Mouse (Mus musculus) embryonic facial prominence, embryonic 10.5 days (tissue): ENCODE data around the gene Olfr824. TPM values are rescaled to one million over a fixed set of nuclear protein-coding genes. Genes with fewer than 3 reads are reported as not detected.
A peak's percentile ranks its signal among the peaks of the same experiment; 100 is the strongest.
"Not testable (repeated sequence)": the region's sequence is repeated elsewhere in the genome, so short reads cannot be mapped to it uniquely, and the experiment has no call there.

Experiments
- DNase-seq: peaks from one replicate; pipeline ENCODE4 v3.0.0-alpha.2; 2017; ENCODE audit warnings: low spot score
- H3K27ac ChIP-seq: fragments of 300-500 bp; sonication (generic); replicated peaks from 2 replicates; pipeline ENCODE4 v1.5.1; 2016; ENCODE audit warnings: mild to moderate bottlenecking
- H3K27me3 ChIP-seq: fragments of 300-500 bp; sonication (generic); replicated peaks from 2 replicates; pipeline ENCODE4 v1.6.1; 2016; ENCODE audit warnings: low read depth, mild to moderate bottlenecking; ENCODE audit not compliant: poor library complexity, severe bottlenecking
- H3K36me3 ChIP-seq: fragments of 300-500 bp; sonication (generic); replicated peaks from 2 replicates; pipeline ENCODE4 v1.6.1; 2016; ENCODE audit warnings: mild to moderate bottlenecking, moderate library complexity
- H3K4me1 ChIP-seq: fragments of 300-500 bp; sonication (generic); 2 replicates; pipeline ENCODE4 v1.6.1; 2016
- H3K4me3 ChIP-seq: fragments of 300-500 bp; sonication (generic); 2 replicates; pipeline ENCODE4 v1.5.1; 2016; ENCODE audit warnings: mild to moderate bottlenecking, moderate library complexity
- H3K9me3 ChIP-seq: fragments of 300-500 bp; sonication (generic); 2 replicates; pipeline ENCODE4 v1.6.1; 2016; ENCODE audit warnings: mild to moderate bottlenecking
- WGBS: fragments of 180-500 bp; shearing (Covaris S2); methylation state at CpG from one replicate; pipeline ENCODE4 v1.1.7; 2016; 5-methylcytosine and 5-hydroxymethylcytosine counted together
- polyA plus RNA-seq: library from polyadenylated mRNA; unstranded; fragments of >200 nt; fragmentation: Nextera tagmentation; extraction: Ambion mirVana; gene quantifications from 2 replicates; pipeline ENCODE4 v1.2.1, GENCODE M21; 2016

Gene Olfr824
- not detected in 2 replicates for polyA plus RNA-seq

DNA sequence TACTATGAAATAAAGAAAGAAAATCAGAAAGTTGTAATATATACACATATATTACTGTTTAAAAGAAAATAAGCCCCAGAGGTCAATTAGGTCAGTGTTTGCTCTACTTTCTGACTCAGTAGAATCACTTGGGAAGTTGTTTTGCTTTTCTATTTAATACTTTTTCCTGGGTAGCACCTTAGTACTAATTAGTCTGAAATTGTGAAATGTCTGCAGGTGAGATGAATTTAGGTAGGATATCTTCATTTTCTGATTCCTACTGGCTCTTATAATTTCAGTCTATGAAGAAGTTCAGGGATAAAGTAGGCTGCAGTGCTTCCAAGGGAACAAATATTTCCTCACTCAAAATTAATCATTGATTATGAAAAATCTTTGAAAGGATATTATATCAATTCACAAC, at the start of gene Olfr824:
Olfr824 (minus strand) TSS at position 101 of the 400 bp plus-strand sequence.
- not testable (repeated sequence) for H3K27ac ChIP-seq, H3K36me3 ChIP-seq, H3K9me3 ChIP-seq, DNase-seq, H3K4me1 ChIP-seq, H3K27me3 ChIP-seq, H3K4me3 ChIP-seq

- no peak within 1 kb of the TSS for H3K4me3 ChIP-seq
- H3K27ac ChIP-seq, result no peak within 1 kb of the TSS
- H3K36me3 ChIP-seq, result no peaks in the 10 kb centered on the region
- no peaks in the 10 kb centered on the region for H3K9me3 ChIP-seq
- H3K27me3 ChIP-seq, result no peaks in the 10 kb centered on the region
- DNase-seq, result no peak
- no peaks in the 10 kb centered on the region for H3K4me1 ChIP-seq
Observed at GRCm38 (mm10) chr10:130166666-130167065, 36.9 kb upstream of the Olfr824 start, which contains the start of gene Olfr825. Gene Olfr825 (minus strand): TSS chr10:130166766.

DNA sequence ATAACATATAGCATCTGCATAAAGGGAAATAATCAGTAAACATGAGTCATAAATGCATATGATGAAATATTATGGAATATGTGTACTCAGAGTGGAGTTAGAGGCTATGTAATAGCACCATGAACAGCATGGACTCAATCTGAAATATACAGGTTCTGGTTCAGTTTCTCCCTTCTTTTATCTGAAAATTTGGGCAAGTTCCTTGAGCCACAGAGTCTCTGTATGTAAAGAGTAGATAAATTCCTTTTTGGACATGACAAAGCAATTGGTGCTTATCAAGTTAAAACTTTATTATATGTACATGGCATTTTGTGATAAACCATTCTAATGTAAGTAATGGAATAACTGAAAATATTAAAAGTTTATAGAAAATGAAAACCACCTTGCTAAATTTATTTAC, 35.4 kb upstream of the Olfr824 start:
- H3K27ac ChIP-seq, result no peak overlapping the region
- DNase-seq, result no peak
- no peaks in the 10 kb centered on the region for H3K27me3 ChIP-seq
- H3K9me3 ChIP-seq, result no peaks in the 10 kb centered on the region
- no peaks in the 10 kb centered on the region for H3K36me3 ChIP-seq
- no peaks in the 10 kb centered on the region for H3K4me1 ChIP-seq
- no peak overlapping the region for H3K4me3 ChIP-seq

- no peak for DNase-seq
- no peak overlapping the region for H3K27ac ChIP-seq
- H3K27me3 ChIP-seq, result no peaks in the 10 kb centered on the region
- no peaks in the 10 kb centered on the region for H3K36me3 ChIP-seq
- H3K4me3 ChIP-seq, result no peak overlapping the region
- H3K9me3 ChIP-seq, result no peaks in the 10 kb centered on the region
- no peaks in the 10 kb centered on the region for H3K4me1 ChIP-seq
- 80% methylated on average over 5 of the region's 5 CpGs for WGBS
Observed at GRCm38 (mm10) chr10:130144121-130144520, 14.3 kb upstream of the Olfr824 start.

DNA sequence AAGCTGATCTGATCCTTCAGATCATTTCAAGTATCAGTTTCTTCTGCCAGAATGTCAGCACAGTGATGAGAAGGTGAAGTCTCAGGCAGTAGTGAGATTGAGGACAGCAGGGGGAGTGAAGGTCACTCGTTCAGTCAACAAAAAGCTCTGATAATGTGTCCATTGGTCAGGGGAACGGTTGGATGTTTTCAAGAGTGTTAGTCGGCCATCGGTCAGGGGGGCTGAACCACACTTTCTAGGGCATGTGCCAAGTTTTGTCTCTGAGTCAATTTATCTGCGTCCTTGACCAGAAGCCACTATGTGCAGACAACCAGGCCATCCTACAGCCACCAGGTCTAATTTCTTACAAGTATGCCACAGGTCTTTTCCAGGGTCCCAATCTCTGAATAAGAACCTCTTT, 12.7 kb upstream of the Olfr824 start:
- H3K4me1 ChIP-seq, H3K9me3 ChIP-seq, H3K27ac ChIP-seq, H3K4me3 ChIP-seq, H3K36me3 ChIP-seq, H3K27me3 ChIP-seq, DNase-seq: not testable (repeated sequence)
- WGBS, result 89% methylated on average over 5 of the region's 5 CpGs

DNA sequence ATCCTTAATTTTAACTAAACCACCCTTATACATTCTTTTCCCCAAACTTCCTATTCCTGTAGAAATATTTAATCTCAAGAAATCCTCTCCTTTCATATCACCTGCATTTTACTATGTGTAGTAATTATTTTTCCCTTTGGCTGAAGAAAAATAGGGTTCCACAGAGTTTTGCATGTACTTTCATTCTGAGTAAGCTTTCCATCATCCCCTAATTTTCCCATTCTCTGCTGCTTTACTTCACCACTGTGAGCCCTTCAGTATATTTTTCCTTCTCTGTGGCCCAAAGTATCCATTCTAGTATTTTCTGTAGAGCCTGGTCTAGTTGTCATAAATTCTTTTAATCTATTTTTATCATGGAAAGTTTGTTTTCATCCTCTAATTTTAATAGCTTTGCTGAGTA, 5.0 kb upstream of the Olfr824 start:
- H3K9me3 ChIP-seq, result no peaks in the 10 kb centered on the region
- no peaks in the 10 kb centered on the region for H3K27me3 ChIP-seq
- no peak overlapping the region for H3K4me3 ChIP-seq
- DNase-seq, result no peak
- no peak overlapping the region for H3K27ac ChIP-seq
- H3K4me1 ChIP-seq, result no peaks in the 10 kb centered on the region
- H3K36me3 ChIP-seq, result no peaks in the 10 kb centered on the region

DNA sequence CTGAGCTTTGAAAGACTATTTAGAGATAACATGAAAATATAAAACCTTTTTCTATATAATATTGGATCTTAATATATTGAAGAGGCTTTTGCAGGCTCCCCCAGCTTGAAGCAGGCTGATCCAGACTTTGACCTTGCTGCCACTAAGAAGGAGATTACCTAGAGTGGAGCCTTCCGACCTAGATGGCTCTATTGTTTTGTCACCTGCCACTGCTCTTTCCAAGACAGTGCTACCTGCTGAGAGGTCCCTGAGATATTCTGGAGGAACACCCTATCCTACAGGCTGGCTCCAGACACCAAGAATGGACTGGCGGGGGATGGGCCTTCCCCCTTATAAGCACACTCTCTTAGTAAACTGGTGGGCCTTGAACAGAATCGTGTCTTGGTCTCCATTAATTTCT, 13.8 kb downstream of the Olfr824 start:
- 65% methylated on average over 3 of the region's 3 CpGs for WGBS
- not testable (repeated sequence) for DNase-seq, H3K27ac ChIP-seq, H3K9me3 ChIP-seq, H3K36me3 ChIP-seq, H3K4me1 ChIP-seq, H3K4me3 ChIP-seq, H3K27me3 ChIP-seq

GRCm38 (mm10) chr10:130115283-130115682, 14.5 kb downstream of the Olfr824 start, which contains the start of gene Olfr823:
Gene Olfr823 (minus strand): TSS chr10:130115383.
- not testable (repeated sequence) for H3K27me3 ChIP-seq, H3K36me3 ChIP-seq, H3K27ac ChIP-seq, H3K9me3 ChIP-seq, DNase-seq, H3K4me3 ChIP-seq, H3K4me1 ChIP-seq
- WGBS, result 86% methylated on average over 1 of the region's 1 CpGs

DNA sequence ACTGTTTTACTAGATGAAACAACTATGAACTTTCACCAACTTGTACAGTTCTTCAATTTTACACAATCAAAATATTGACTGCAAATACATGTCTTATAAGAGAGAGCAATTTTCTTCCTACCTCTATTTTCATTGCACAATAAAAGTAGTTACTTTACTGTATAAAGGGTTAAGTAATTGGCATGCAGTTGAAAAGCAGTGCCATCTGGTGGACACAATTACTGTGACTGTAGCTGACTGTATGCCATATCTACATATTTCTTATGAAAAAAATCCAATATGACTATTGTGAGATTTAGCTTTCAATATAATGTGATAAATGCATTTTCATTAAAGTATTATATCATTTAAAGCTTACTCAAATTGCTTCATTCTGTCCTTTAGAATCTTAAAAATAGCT, 33.7 kb downstream of the Olfr824 start:
- Histone ChIP-seq H3K36me3 (no peaks in the 10 kb centered on the region), H3K4me3 (no peak overlapping the region), H3K27me3 (no peaks in the 10 kb centered on the region), H3K27ac (no peak overlapping the region), H3K9me3 (no peaks in the 10 kb centered on the region), H3K4me1 (no peaks in the 10 kb centered on the region)
- DNase-seq, result no peak

DNA sequence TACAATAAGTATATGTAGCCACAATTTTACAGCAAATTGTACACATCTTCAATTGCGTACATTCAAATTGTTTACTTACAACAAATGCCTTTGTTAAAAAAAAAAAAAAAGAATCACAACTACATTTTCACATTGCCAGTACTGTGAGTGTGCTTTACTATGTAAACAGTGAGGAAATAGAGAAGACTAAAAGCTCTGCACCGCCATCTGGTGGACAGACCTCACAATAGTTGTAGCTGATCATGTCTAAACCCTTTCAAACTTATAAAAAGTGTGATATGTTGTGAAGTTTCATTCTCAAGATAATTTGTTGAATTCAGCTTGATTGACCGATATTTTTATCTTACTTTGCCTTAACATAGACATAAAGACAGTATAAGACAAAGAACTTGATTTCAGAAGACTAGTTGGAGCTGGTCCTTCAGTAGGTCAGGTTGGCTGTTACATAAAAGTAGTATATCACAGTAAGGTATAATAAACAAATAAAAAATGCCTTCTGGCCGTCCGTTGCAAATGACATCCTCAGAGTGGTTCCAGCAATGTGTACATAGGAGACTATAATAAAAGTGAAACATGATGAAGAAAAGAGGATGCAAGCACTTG, 36.9 kb downstream of the Olfr824 start:
- no peaks in the 10 kb centered on the region for H3K4me1 ChIP-seq
- no peaks in the 10 kb centered on the region for H3K9me3 ChIP-seq
- DNase-seq, result peak; percentile 62
- 28% methylated on average over 5 of the region's 5 CpGs for WGBS
- no peak overlapping the region for H3K4me3 ChIP-seq
- H3K36me3 ChIP-seq, result no peaks in the 10 kb centered on the region
- no peak overlapping the region for H3K27ac ChIP-seq
- no peaks in the 10 kb centered on the region for H3K27me3 ChIP-seq

Other genes with a start within 250 kb of the Olfr824 start
- gene Olfr815, start 224.1 kb downstream of the Olfr824 start, polyA plus RNA-seq, result not detected in 2 replicates
- not detected in 2 replicates for gene Olfr816, start 214.4 kb downstream of the Olfr824 start, polyA plus RNA-seq
- not detected in 2 replicates for gene Olfr818, start 180.9 kb downstream of the Olfr824 start, polyA plus RNA-seq
- gene Olfr819, start 162.7 kb downstream of the Olfr824 start, polyA plus RNA-seq, result not detected in 2 replicates
- gene Olfr247, start 153.9 kb downstream of the Olfr824 start, polyA plus RNA-seq, result not detected in 2 replicates
- not detected in 2 replicates for gene Gm10310, start 144.9 kb downstream of the Olfr824 start, polyA plus RNA-seq
- gene Olfr820, start 117.4 kb downstream of the Olfr824 start, polyA plus RNA-seq, result not detected in 2 replicates
- gene Olfr821, start 99.7 kb downstream of the Olfr824 start, polyA plus RNA-seq, result not detected in 2 replicates
- gene Olfr822, start 58.8 kb downstream of the Olfr824 start, polyA plus RNA-seq, result not detected in 2 replicates
- not detected in 2 replicates for gene Olfr823, start 14.6 kb downstream of the Olfr824 start, polyA plus RNA-seq
- not detected in 2 replicates for gene Olfr825, start 36.8 kb upstream of the Olfr824 start, polyA plus RNA-seq
- gene Olfr826, start 54.2 kb upstream of the Olfr824 start, polyA plus RNA-seq, result not detected in 2 replicates
- gene Olfr827, start 84.4 kb upstream of the Olfr824 start, polyA plus RNA-seq, result not detected in 2 replicates
- gene Neurod4, start 150.2 kb upstream of the Olfr824 start, polyA plus RNA-seq, result 5.9 and 13.1 TPM in 2 replicates
- not detected in 2 replicates for gene Tespa1, start 192.9 kb upstream of the Olfr824 start, polyA plus RNA-seq